Comparison of ENCODE assay signal across 8 mouse cellular contexts in the genomic region with DNA sequence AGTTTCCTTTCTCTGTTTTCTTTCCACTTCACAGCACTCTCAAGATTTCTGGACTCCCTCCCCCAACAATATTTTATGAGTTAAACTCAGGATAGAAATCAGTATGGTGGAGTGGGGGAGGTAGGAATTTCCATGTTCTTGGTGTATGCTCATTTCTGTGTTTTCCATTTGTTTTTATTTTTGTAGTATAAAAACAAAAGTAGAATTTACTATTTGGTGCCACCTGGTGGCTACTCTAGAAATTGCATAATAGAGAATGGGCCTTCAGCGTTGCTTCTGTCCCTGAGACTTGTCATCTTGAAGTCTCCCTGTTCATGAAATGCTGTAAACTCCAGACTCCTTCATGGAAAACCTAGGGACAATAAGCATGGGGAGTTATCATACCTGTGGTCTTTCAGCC. TPM values are rescaled to one million over a fixed set of nuclear protein-coding genes. Genes with fewer than 3 reads are reported as not detected.
A peak's percentile ranks its signal among the peaks of the same experiment; 100 is the strongest.
DNase-seq lines count a peak whose midpoint lies in the region; ATAC-seq and TF ChIP-seq lines count a peak whose summit lies in the region.

No protein-coding gene starts in this region.

- DNase-seq in frontal cortex, postnatal 36 days (ENCODE audit: low spot score in 2 of 2), result peak; percentile 4 to 42
- DNase-seq in frontal cortex, postnatal 14 days (ENCODE audit: low spot score in 2 of 2), result no peak
- no peak for DNase-seq in liver, postnatal 0 days
- DNase-seq in liver, embryonic 11.5 days (ENCODE audit: low spot score), result no peak
- peak; percentile 29 for DNase-seq in ZHBTc4 (ENCODE audit: low read depth, low spot score)
- DNase-seq in retina, embryonic 14.5 days (ENCODE audit: low spot score), result peak; percentile 81
- no peak for DNase-seq in thymus, postnatal 4 days

- TF ChIP-seq EP300 in liver, postnatal 0 days (IDR thresholded peaks at IDR 0.05; ENCODE audit: low read depth), result no peak

- H3K36me3 ChIP-seq in liver, postnatal 0 days (replicated peaks; ENCODE audit: insufficient read depth, low read length), result no peaks in the 10 kb centered on the region
- H3K36me3 ChIP-seq in liver, embryonic 11.5 days (ENCODE audit: control insufficient read depth, insufficient read depth, low read length), result no peaks in the 10 kb centered on the region
- no peaks in the 10 kb centered on the region for H3K36me3 ChIP-seq in forebrain, embryonic 15.5 days

- H3K9me3 ChIP-seq in liver, postnatal 0 days (ENCODE audit: low read length), result no peaks in the 10 kb centered on the region
- no peaks in the 10 kb centered on the region for H3K9me3 ChIP-seq in liver, embryonic 11.5 days (ENCODE audit: control insufficient read depth, low read length)
- H3K9me3 ChIP-seq in forebrain, embryonic 15.5 days, result no peaks in the 10 kb centered on the region

- ATAC-seq in liver, postnatal 0 days, result no peak
- ATAC-seq in liver, embryonic 11.5 days (replicated peaks; ENCODE audit: low FRiP score), result no peak
- 0 out of 2 replicates have a peak, but pooled peaks have one; percentile 38 for ATAC-seq in forebrain, embryonic 15.5 days (replicated peaks)

- H3K4me3 ChIP-seq in liver, postnatal 0 days (ENCODE audit: low read depth, low read length), result no peak overlapping the region
- no peak overlapping the region for H3K4me3 ChIP-seq in liver, embryonic 11.5 days (ENCODE audit: low read depth, low read length)
- H3K4me3 ChIP-seq in forebrain, embryonic 15.5 days, result no peak overlapping the region

- H3K9ac ChIP-seq in liver, postnatal 0 days (replicated peaks), result no peak overlapping the region
- H3K9ac ChIP-seq in liver, embryonic 11.5 days (ENCODE audit: low read depth, low read length), result no peak overlapping the region
- H3K9ac ChIP-seq in forebrain, embryonic 15.5 days (replicated peaks), result no peak overlapping the region

- no peak overlapping the region for H3K27ac ChIP-seq in liver, postnatal 0 days (ENCODE audit: low read depth)
- H3K27ac ChIP-seq in liver, embryonic 11.5 days (ENCODE audit: low read depth, low read length), result no peak overlapping the region
- H3K27ac ChIP-seq in forebrain, embryonic 15.5 days (replicated peaks), result no peak overlapping the region

- TF ChIP-seq CTCF in liver, postnatal 0 days (IDR thresholded peaks at IDR 0.05; ENCODE audit: low read depth), result peak; percentile 52

- no peaks in the 10 kb centered on the region for H3K27me3 ChIP-seq in liver, postnatal 0 days (ENCODE audit: insufficient read depth, low read length)
- H3K27me3 ChIP-seq in liver, embryonic 11.5 days (replicated peaks; ENCODE audit: control insufficient read depth, insufficient read depth, low read length), result no peaks in the 10 kb centered on the region
- H3K27me3 ChIP-seq in forebrain, embryonic 15.5 days, result no peaks in the 10 kb centered on the region

- H3K4me1 ChIP-seq in liver, postnatal 0 days (ENCODE audit: insufficient read depth), result no peaks in the 10 kb centered on the region
- no peaks in the 10 kb centered on the region for H3K4me1 ChIP-seq in liver, embryonic 11.5 days (replicated peaks; ENCODE audit: control insufficient read depth, insufficient read depth, low read length)
- H3K4me1 ChIP-seq in forebrain, embryonic 15.5 days, result no peaks in the 10 kb centered on the region

- WGBS in liver, postnatal 0 days (ENCODE audit: insufficient replicate concordance), result 9% methylated on average over 1 of the region's 1 CpGs
- WGBS in liver, embryonic 11.5 days, result 24% methylated on average over 1 of the region's 1 CpGs
- whole genome bisulfite sequencing in forebrain, embryonic 15.5 days, result 8% methylated on average over 1 of the region's 1 CpGs

- H3K4me2 ChIP-seq in liver, postnatal 0 days (ENCODE audit: low read depth, low read length), result no peak overlapping the region
- no peak overlapping the region for H3K4me2 ChIP-seq in liver, embryonic 11.5 days
- H3K4me2 ChIP-seq in forebrain, embryonic 15.5 days (replicated peaks), result no peak overlapping the region

RNA-seq across cellular contexts. Expression of gene Synpr, which starts 47.7 kb away (rescaled TPM):
- polyA plus RNA-seq in liver, postnatal 0 days (2015; fragmentation: Nextera tagmentation; extraction: Ambion mirVana), result not detected in 2 replicates
- 0.60 and 0.71 TPM in 2 replicates for polyA plus RNA-seq in liver, embryonic 11.5 days (2014; fragmentation: Nextera tagmentation; extraction: Ambion mirVana)
- polyA plus RNA-seq in forebrain, embryonic 15.5 days (2015; fragmentation: Nextera tagmentation; extraction: Ambion mirVana), result 25.3 and 25.8 TPM in 2 replicates

Comparison
In these comparisons a context has a peak if more than half of its experiments do, and no peak if none do; other contexts are left out.
1. DNase-seq: peak in frontal cortex, postnatal 36 days (2 of 2), ZHBTc4 (single experiment) and retina, embryonic 14.5 days (single experiment); none in frontal cortex, postnatal 14 days (0 of 2), liver, postnatal 0 days (single experiment), liver, embryonic 11.5 days (single experiment) and thymus, postnatal 4 days (single experiment).
2. RNA of gene Synpr, which starts 47.7 kb away (polyA plus RNA-seq): 25.3 to 25.8 TPM in forebrain, embryonic 15.5 days; 0.60 to 0.71 TPM in liver, embryonic 11.5 days and not detected in liver, postnatal 0 days; every median in the first group is over 10 times any median in the second.